Mouse (Mus musculus) cerebellum, adult 2 months (tissue): ENCODE data around the gene Cracr2a.

Experiments
- CTCF ChIP-seq: fragments of 200-500 bp; IDR thresholded peaks from 2 replicates; pipeline ENCODE4 v1.5.1; 2011; ENCODE audit warnings: low read depth, mild to moderate bottlenecking, control low read depth, low read length, moderate library complexity, borderline replicate concordance; ENCODE audit not compliant: insufficient read depth
- POLR2A ChIP-seq: fragments of 200-500 bp; IDR thresholded peaks from 2 replicates; pipeline ENCODE4 v1.6.1; 2011; ENCODE audit warnings: low read length, control low read depth, borderline replicate concordance; ENCODE audit not compliant: insufficient read depth

GRCm38 (mm10) chr6:127555553-127555952, 5.6 kb upstream of the Cracr2a start:
- TF ChIP-seq CTCF (no peak), POLR2A (no peak)
